Mouse (Mus musculus): ENCODE measurements around the gene Anpep. TPM values are rescaled to one million over a fixed set of nuclear protein-coding genes. Genes with fewer than 3 reads are reported as not detected.
"Not testable (repeated sequence)": the region's sequence is repeated elsewhere in the genome, so short reads cannot be mapped to it uniquely, and the experiment has no call there.

The Anpep gene
- total RNA-seq, 1 experiment from 2014 or later = 30.5 TPM

DNA sequence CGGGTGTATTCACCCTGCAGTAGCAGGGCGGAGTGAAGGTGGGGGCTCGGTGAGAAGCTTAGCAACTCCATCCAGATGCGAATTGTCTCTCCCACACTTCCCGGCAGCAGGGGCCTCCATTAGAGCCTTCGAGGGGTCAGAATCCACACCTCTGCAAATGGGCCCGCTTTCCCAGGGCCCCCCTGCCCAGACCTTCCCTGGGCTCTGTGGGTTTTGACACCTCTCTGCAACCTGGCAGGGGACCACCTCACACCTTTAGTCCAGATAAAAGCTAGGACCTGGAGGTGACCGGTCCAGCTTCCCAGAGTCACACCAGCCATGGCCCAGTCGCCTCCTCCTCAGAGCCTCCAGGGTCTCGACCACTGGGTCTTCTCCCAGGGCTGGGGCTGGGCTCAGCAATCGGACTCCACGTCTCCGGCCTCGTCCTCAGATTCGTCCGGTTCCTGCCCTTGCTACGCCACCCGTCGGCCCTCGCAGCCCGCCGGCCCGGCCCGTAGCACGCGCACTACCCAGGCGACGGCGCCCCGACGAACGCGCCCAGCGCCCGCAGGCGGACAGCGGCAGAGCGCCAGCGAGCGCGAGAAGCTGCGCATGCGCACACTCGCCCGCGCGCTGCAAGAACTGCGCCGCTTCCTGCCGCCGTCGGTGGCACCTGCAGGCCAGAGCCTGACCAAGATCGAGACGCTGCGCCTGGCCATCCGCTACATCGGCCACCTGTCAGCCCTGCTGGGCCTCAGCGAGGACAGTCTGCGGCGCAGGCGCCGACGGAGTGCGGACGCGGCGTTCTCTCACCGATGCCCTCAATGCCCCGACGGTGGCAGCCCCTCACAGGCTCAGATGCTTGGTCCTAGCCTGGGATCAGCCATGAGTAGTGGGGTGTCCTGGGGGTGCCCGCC, 50.0 kb downstream of the Anpep start, which contains the start of gene Mesp2:
Mesp2 (plus strand) TSS at position 117 of the 896 bp plus-strand sequence.
- DNase-seq = peak; percentile 87

DNA sequence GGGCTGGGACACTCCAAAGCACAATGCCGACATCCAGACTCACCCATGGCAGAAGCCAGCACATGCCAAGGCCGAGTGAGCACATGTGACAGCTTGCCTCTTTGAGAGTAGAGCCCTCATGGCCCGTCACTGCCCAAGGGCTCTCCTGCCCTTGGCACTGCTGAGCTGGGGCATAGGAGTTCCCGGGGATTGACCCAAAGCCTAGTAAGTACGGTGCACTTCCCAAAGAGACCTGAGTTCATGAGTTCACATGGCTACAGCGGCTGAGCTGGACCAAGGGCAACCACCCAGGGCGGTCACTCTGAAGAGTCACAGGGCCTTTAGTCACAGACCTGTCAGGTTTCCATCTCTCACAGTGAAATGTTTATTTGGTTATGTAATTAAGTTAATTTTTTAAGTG, 52.3 kb downstream of the Anpep start:
- peak; percentile 63 for DNase-seq

DNA sequence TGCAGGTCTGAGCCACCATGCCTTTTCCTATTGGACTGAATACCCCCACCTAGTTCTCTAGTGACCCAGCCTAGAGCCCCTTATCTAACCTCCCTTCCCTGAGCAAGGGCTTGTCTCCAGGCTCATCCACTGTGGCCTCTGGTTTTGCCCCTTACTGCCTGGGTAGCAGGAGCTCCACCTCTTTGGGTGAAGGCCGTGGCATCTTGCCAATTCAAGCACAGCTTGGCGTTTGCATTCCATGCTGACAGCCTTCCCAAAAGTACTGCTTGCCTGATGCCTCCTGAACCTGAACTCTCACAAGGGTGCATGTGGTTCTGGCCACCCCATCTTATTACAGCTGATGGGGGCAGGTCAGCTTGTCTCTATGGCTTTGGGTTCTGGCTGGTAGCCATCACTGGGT, 57.0 kb downstream of the Anpep start:
- DNase-seq = peak; percentile 85

GRCm38 (mm10) chr7:79802037-79802436, 58.8 kb downstream of the Anpep start:
- DNase-seq = no peak

DNA sequence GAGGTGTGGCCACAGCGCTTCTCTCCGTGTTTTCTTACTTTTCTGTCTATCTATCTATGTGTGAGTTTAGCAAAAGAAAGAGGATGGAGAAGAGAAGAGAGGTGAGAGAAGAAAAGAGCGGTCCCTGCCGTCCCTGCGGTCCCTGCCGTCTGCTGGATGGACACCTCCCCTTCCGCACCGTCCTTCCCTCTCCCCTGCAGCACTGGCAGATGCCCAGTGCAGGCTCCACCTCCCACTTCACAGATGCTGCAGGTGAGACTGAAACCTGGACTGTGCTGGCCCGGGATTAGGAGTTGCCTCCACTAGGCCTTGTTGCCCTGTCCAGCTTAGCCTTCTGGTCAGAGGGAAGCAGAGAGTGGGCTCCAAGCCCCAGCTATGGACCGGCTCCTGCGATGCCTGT, 59.5 kb downstream of the Anpep start:
- no peak for DNase-seq

GRCm38 (mm10) chr7:79800336-79800735, 60.5 kb downstream of the Anpep start:
- DNase-seq = no peak

DNA sequence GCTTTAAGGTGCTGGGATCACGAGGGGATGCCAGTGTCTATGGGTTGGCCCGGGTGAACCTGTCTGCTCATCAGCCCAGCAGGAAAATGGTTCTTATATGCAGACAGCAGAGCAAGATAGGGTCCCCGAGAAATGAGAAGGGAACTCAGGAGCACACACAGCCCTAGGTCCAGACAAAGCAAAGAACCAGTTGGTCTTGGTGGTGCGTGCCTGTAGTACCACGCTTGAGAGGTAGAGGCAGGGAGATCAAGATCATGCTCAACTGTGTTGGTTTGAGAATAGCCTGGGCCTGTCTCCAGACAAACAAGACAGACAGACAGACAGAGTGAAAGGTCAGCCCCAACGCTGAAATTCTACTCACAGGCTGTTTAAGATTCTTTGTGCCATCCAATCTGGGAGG, 61.4 kb downstream of the Anpep start:
- DNase-seq = no peak

DNA sequence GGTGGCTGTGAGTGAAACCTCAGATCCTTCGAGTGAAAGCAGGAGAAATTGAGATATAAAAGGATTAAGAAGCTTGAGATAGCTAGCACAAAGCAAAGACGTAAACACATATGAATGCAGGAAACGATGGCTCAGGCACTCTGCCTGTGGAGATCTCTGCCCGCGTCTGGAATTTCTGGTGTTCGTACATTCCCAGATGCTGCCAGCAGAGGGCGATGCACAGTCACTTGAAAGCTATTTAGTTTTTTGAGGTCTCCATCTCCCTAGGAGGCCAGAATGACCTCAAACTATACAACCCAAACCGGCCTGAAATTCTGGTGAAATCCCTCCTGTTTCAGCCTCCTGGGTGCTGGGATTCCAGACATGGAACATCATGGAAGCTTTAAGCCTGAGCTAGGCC, 61.8 kb downstream of the Anpep start:
- DNase-seq = peak; percentile 86

GRCm38 (mm10) chr7:79798606-79799005, 62.3 kb downstream of the Anpep start:
- no peak for DNase-seq

DNA sequence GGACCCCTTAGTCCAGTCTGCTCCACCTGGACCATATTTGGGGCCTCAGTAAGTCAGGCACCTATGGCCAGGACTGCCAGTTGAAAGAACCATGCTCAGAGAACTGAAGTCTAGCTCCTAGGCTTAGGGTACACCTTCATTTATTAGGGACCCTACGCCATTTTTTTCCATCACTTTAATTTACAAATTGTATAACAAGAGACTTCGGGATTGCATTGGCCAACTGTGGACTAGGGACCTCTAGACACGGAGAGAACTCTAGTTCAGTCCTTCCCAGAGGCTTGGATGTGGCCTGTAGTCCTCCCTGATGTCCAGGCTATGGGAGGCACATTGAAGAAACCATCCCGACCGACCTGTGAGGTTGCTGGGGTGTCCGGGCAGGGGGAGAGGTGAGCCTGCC, 67.2 kb downstream of the Anpep start, which contains the start of gene Mesp1:
Mesp1 (minus strand) TSS at position 101 of the 400 bp plus-strand sequence.
- no peak for DNase-seq

GRCm38 (mm10) chr7:79792635-79793421, 68.0 kb downstream of the Anpep start:
- DNase-seq = peak; percentile 75

- DNase-seq = not testable (repeated sequence)
Measured at GRCm38 (mm10) chr7:79789812-79790211, 71.0 kb downstream of the Anpep start.

GRCm38 (mm10) chr7:79786295-79786694, 74.6 kb downstream of the Anpep start:
- peak; percentile 82 for DNase-seq

DNA sequence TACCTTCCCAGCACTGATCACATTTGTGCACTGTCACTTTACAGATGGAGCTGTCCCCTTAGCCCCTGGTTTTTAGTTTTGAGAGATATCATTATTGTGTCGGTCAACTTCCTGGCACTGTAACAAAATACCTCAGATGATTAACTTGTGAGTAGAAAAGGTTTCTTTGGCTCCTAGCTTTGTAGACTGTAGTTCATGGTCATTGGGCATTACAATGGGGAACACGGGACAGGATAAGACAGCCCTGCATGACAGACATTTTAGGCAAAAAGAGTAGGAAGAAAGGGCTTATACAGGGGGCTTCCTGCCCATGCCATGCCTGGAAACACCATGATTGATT, 78.4 kb downstream of the Anpep start:
- DNase-seq = no peak

DNA sequence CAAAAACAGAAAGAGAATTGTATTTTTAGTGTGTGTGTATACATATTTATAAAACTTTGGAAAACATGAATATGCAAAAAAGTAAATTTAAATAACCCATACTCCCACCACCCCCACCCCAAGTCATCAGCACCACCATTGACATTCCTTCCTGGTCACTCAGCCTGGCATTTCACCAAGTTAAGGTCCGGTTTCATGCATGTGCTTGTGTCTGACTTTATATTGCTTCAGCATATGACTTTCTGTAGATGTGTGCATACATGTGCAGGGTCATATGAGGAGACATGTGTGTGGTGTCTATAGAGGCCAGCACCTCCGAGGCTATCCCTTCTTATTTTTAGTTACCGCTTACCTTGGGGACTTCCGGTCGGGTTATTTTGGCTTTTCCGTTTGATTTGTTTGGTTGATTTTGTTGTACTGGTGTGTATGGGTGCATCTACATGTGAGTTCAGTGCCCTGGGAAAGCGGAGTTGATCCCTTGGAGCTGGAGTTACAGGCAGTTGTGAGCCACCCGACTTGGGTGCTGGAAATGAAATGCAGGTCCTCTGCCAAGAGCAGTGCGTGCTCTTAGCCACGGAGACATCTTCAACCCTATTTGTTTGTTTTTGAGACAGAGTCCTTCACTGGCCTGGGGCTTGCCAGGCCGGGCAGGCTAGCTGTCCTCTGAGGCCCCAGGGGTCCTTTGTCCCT, 78.9 kb downstream of the Anpep start:
- peak; percentile 69 for DNase-seq

GRCm38 (mm10) chr7:79780647-79781626, 79.9 kb downstream of the Anpep start:
- peak; percentile 89 for DNase-seq

Other genes starting within 250 kb of the Anpep start
- gene Rhcg, start 243.4 kb downstream of the Anpep start, total RNA-seq (2021) = 1.9 and 2.4 TPM in 2 replicates
- gene Ticrr, start 200.9 kb downstream of the Anpep start, total RNA-seq (2021) = 2.0 and 2.3 TPM in 2 replicates
- 4.2 and 5.0 TPM in 2 replicates for gene Kif7, start 145.3 kb downstream of the Anpep start, total RNA-seq (2021)
- gene Plin1, start 128.2 kb downstream of the Anpep start, total RNA-seq (2021) = 646 and 719 TPM in 2 replicates
- 45.9 and 53.5 TPM in 2 replicates for gene Pex11a, start 117.9 kb downstream of the Anpep start, total RNA-seq (2021)
- gene Wdr93, start 117.9 kb downstream of the Anpep start, total RNA-seq (2021) = 1.8 and 2.8 TPM in 2 replicates
- gene Mesp1, start 67.3 kb downstream of the Anpep start, total RNA-seq (2021) = not detected in 2 replicates
- 0.56 and 0.67 TPM in 2 replicates for gene Mesp2, start 50.3 kb downstream of the Anpep start, total RNA-seq (2021)
- gene Ap3s2, start 59.6 kb upstream of the Anpep start, total RNA-seq (2021) = 26.0 and 30.1 TPM in 2 replicates
- gene Arpin, start 74.3 kb upstream of the Anpep start, total RNA-seq (2021) = 16.3 and 17.4 TPM in 2 replicates
- gene Zfp710, start 163.8 kb upstream of the Anpep start, total RNA-seq (2021) = 21.3 and 25.6 TPM in 2 replicates

All from adrenal gland, postnatal 14 days (tissue).